Mouse (Mus musculus) right cerebral cortex, adult 18-20 months (tissue): ENCODE data around the gene Basp1.

Source experiments
- DNase-seq: peaks from one replicate; pipeline ENCODE4 v3.0.0; 2022; ENCODE audit warnings: mixed read lengths

The Basp1 gene

GRCm38 (mm10) chr15:25414747-25415119 is 1.2 kb upstream of the Basp1 start:
- DNase-seq, result peak; percentile 91

GRCm38 (mm10) chr15:25414011-25414746 is 615 bp upstream of the Basp1 start:
- DNase-seq, result peak; percentile 69

GRCm38 (mm10) chr15:25412761-25413261 is 753 bp downstream of the Basp1 start:
- peak; percentile 43 for DNase-seq

GRCm38 (mm10) chr15:25412171-25412641 is 1.4 kb downstream of the Basp1 start:
- peak; percentile 87 for DNase-seq

GRCm38 (mm10) chr15:25411461-25411860 is 2.1 kb downstream of the Basp1 start:
- DNase-seq, result no peak

GRCm38 (mm10) chr15:25405926-25406325 is 7.6 kb downstream of the Basp1 start:
- DNase-seq, result no peak

- DNase-seq, result no peak
Observed at GRCm38 (mm10) chr15:25403879-25404278, 9.7 kb downstream of the Basp1 start.

- no peak for DNase-seq
Observed at GRCm38 (mm10) chr15:25402001-25402400, 11.6 kb downstream of the Basp1 start.

- no peak for DNase-seq
Observed at GRCm38 (mm10) chr15:25400276-25400675, 13.3 kb downstream of the Basp1 start.

- no peak for DNase-seq
Observed at GRCm38 (mm10) chr15:25395912-25396590, 17.5 kb downstream of the Basp1 start.

- no peak for DNase-seq
Observed at GRCm38 (mm10) chr15:25392525-25393099, 21.0 kb downstream of the Basp1 start.

GRCm38 (mm10) chr15:25391210-25391609 is 22.4 kb downstream of the Basp1 start:
- no peak for DNase-seq

- no peak for DNase-seq
Observed at GRCm38 (mm10) chr15:25387572-25387971, 26.0 kb downstream of the Basp1 start.

GRCm38 (mm10) chr15:25380051-25380450 is 33.5 kb downstream of the Basp1 start:
- DNase-seq, result no peak

GRCm38 (mm10) chr15:25378707-25379106 is 34.9 kb downstream of the Basp1 start:
- peak; percentile 60 for DNase-seq

- no peak for DNase-seq
Observed at GRCm38 (mm10) chr15:25376914-25377313, 36.6 kb downstream of the Basp1 start.

- no peak for DNase-seq
Observed at GRCm38 (mm10) chr15:25373486-25373885, 40.1 kb downstream of the Basp1 start.

GRCm38 (mm10) chr15:25369522-25369921 is 44.0 kb downstream of the Basp1 start:
- no peak for DNase-seq

GRCm38 (mm10) chr15:25365503-25365902 is 48.1 kb downstream of the Basp1 start:
- DNase-seq, result no peak

- DNase-seq, result no peak
Observed at GRCm38 (mm10) chr15:25364819-25365463, 48.6 kb downstream of the Basp1 start.

GRCm38 (mm10) chr15:25364160-25364818 is 49.3 kb downstream of the Basp1 start:
- DNase-seq, result no peak

- DNase-seq, result no peak
Observed at GRCm38 (mm10) chr15:25363636-25364035, 49.9 kb downstream of the Basp1 start.

- no peak for DNase-seq
Observed at GRCm38 (mm10) chr15:25360825-25361224, 52.7 kb downstream of the Basp1 start.
